Mouse (Mus musculus) intestine, postnatal 0 days (tissue): ENCODE results near the gene Snx21. TPM values are rescaled to one million over a fixed set of nuclear protein-coding genes. Genes with fewer than 3 reads are reported as not detected.

Experiments used
- ATAC-seq: fragments of 200-750 bp; cut with Nextera tagmentation; 2 replicates; pipeline ENCODE4 v1.8.0; 2017; ENCODE audit warnings: mild to moderate bottlenecking, moderate TSS enrichment, moderate library complexity
- H3K27ac ChIP-seq: fragments of 300-500 bp; sonication (generic); 2 replicates; pipeline ENCODE4 v1.5.1; 2014; ENCODE audit warnings: mild to moderate bottlenecking, low read depth, low read length, moderate library complexity
- H3K27me3 ChIP-seq: fragments of 300-500 bp; sonication (generic); replicated peaks from 2 replicates; pipeline ENCODE4 v1.6.1; 2014; ENCODE audit warnings: low read length, mixed read lengths; ENCODE audit not compliant: control insufficient read depth, insufficient read depth
- H3K36me3 ChIP-seq: fragments of 300-500 bp; sonication (generic); 2 replicates; pipeline ENCODE4 v1.6.1; 2014; ENCODE audit warnings: mild to moderate bottlenecking, moderate library complexity; ENCODE audit not compliant: control insufficient read depth, insufficient read depth
- H3K4me1 ChIP-seq: fragments of 300-500 bp; sonication (generic); replicated peaks from 2 replicates; pipeline ENCODE4 v1.6.1; 2014; ENCODE audit warnings: antibody characterized with exemption, low read length, mixed read lengths; ENCODE audit not compliant: control insufficient read depth, insufficient read depth
- H3K4me2 ChIP-seq: fragments of 300-500 bp; sonication (generic); replicated peaks from 2 replicates; pipeline ENCODE4 v1.6.1; 2014; ENCODE audit warnings: low read depth, mild to moderate bottlenecking, moderate library complexity
- H3K4me3 ChIP-seq: fragments of 300-500 bp; sonication (generic); 2 replicates; pipeline ENCODE4 v1.5.1; 2014; ENCODE audit warnings: low read depth, low read length
- H3K9ac ChIP-seq: fragments of 300-500 bp; sonication (generic); 2 replicates; pipeline ENCODE4 v1.6.1; 2014; ENCODE audit warnings: mild to moderate bottlenecking, low read depth, low read length
- H3K9me3 ChIP-seq: fragments of 300-500 bp; sonication (generic); 2 replicates; pipeline ENCODE4 v1.6.1; 2016; ENCODE audit warnings: mixed run types; ENCODE audit not compliant: control insufficient read depth
- CTCF ChIP-seq: sonication (generic); IDR thresholded peaks from 2 replicates; pipeline ENCODE4 v1.5.1; 2016; ENCODE audit warnings: low read depth, mild to moderate bottlenecking, control low read depth, antibody characterized with exemption, moderate library complexity
- WGBS: fragments of 180-500 bp; shearing (Covaris S2); extraction: QIAGEN DNeasy Blood & Tissue Kit; methylation state at CpG from one replicate; pipeline ENCODE4 v1.1.7; 2014; 5-methylcytosine and 5-hydroxymethylcytosine counted together
- polyA plus RNA-seq: library from polyadenylated mRNA; unstranded; fragments of >200 nt; fragmentation: Nextera tagmentation; extraction: Ambion mirVana; gene quantifications from 2 replicates; pipeline ENCODE4 v1.2.1, GENCODE M21; 2015

Snx21 gene
- polyA plus RNA-seq, 1 experiment from 2014 or later: 12.5 TPM

DNA sequence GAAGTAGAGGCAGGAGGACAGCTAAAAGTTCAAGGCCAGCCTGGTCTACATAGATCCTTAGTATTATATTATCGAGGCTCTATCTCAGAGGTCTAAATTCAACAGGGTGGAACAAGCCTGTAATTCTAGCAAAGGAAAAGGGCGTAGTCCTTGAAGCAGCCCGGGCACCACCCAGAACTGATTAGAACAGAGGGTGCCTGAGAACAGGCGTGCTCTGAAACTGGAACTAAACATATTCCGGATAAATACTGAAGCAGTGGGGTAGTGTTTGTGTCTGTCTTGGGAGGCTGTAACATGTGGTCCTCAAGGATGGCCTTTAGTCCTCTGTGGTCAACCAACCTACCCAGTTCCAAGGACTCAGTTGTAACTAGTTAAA is 11.6 kb upstream of the Snx21 start:
- no peak for TF ChIP-seq CTCF
- 43% methylated on average over 5 of the region's 5 CpGs for WGBS
- Histone ChIP-seq H3K4me1 (peaks cover 10% of the 10 kb centered on the region; the same call in 1 of the 2 replicates), H3K27me3 (no peaks in the 10 kb centered on the region), H3K4me2 (no peak overlapping the region), H3K4me3 (no peak overlapping the region), H3K27ac (no peak overlapping the region), H3K9ac (no peak overlapping the region), H3K9me3 (no peaks in the 10 kb centered on the region), H3K36me3 (peaks cover 10% of the 10 kb centered on the region; the same call in 1 of the 2 replicates)
- ATAC-seq: no peak

DNA sequence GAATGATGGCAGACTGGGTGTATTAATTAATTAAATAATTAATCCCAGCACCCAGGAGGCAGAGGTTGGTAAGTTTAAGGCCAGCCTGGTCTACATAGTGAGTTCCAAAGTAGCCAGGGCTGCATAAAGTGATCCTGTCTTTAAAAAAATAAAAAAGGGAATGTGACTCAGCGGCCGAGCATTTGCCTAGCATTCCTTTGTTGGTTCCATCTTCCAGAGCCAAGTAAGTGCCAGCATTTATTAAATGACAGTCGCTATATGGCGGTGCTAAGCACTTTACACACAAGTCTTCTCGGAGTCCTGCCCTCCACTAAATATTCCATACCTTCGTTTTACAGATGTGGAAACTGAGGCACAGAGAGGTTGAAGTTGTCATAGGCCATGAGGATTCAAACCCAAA is 9.5 kb upstream of the Snx21 start:
- ATAC-seq: no peak
- no peak overlapping the region for H3K4me2 ChIP-seq
- H3K27ac ChIP-seq: no peak overlapping the region
- no peak overlapping the region for H3K4me3 ChIP-seq
- peaks cover 10% of the 10 kb centered on the region; the same call in 1 of the 2 replicates for H3K36me3 ChIP-seq
- no peak for TF ChIP-seq CTCF
- H3K4me1 ChIP-seq: peaks cover 10% of the 10 kb centered on the region; the same call in 1 of the 2 replicates
- no peaks in the 10 kb centered on the region for H3K9me3 ChIP-seq
- WGBS: 69% methylated on average over 6 of the region's 6 CpGs
- no peaks in the 10 kb centered on the region for H3K27me3 ChIP-seq
- H3K9ac ChIP-seq: no peak overlapping the region

DNA sequence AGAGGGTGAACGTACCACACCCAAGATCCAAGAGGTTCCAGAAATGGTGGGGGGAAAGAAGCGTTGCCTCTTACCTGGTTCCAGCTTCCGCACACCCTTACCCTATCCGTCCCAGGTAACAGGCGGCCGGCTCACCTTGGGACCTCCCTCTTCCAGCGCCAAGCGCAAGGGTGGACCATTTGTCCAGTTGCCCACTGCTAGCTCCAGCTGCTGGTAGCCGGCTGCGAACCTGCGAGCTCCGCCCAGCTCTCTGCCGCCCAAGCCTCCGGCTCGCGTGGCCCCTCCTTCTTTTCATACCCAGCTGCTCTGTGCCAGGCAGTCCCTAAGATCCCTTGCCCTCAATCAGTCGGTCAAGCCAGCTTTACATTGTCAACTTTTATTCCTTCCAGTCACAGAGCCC is 8.8 kb upstream of the Snx21 start:
- Histone ChIP-seq H3K4me1 (peaks cover 6% of the 10 kb centered on the region; the same call in 1 of the 2 replicates), H3K36me3 (peaks cover 7% of the 10 kb centered on the region; the same call in 1 of the 2 replicates), H3K27me3 (no peaks in the 10 kb centered on the region), H3K4me3 (no peak overlapping the region), H3K9me3 (no peaks in the 10 kb centered on the region), H3K9ac (no peak overlapping the region), H3K27ac (no peak overlapping the region), H3K4me2 (no peak overlapping the region)
- 56% methylated on average over 17 of the region's 17 CpGs for WGBS
- ATAC-seq: no peak
- TF ChIP-seq CTCF: no peak

DNA sequence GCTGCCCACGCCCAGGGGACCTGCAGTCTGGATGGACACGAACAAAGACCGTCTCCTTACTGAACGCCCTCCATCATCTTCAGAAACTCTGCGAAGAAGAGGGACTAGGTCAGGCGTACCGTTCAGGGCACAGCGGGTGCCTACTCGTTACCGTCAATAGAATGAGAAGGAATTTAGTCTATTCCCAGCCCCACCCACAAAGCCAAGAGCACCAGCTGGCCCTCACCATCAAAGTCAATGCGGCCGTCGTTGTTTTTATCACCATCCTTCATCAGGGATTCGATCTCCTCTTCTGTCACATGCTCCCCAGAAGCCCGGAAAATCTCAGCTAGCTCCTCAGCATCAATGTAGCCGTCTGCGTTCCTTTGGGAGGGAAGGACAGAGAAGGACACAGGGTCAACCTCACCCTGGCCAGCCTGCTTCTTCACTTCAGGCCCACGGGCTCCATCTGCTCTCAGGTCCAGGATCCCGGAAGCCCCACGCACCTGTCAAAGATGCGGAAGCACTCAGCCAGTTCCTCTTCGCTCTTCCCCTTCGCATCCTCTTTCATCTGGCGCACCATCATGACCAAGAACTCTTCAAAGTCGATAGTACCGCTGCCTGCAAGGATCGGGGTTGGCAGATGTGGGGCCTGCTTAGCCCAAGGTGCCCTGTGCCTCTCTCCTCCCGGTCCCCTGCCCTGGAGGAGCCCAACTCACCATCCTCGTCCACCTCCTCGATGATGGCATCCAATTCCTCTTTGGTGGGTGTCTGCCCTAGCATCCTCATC is 8.2 kb upstream of the Snx21 start:
- H3K36me3 ChIP-seq: 0 out of 2 replicates have a peak, but pooled peaks cover under 1% of the 10 kb centered on the region
- 81% methylated on average over 30 of the region's 30 CpGs for WGBS
- no peaks in the 10 kb centered on the region for H3K27me3 ChIP-seq
- ATAC-seq: no peak
- H3K9me3 ChIP-seq: no peaks in the 10 kb centered on the region
- H3K27ac ChIP-seq: no peak overlapping the region
- TF ChIP-seq CTCF: no peak
- H3K4me2 ChIP-seq: no peak overlapping the region
- peaks cover 3% of the 10 kb centered on the region; the same call in 1 of the 2 replicates for H3K4me1 ChIP-seq
- H3K9ac ChIP-seq: no peak overlapping the region
- H3K4me3 ChIP-seq: no peak overlapping the region

DNA sequence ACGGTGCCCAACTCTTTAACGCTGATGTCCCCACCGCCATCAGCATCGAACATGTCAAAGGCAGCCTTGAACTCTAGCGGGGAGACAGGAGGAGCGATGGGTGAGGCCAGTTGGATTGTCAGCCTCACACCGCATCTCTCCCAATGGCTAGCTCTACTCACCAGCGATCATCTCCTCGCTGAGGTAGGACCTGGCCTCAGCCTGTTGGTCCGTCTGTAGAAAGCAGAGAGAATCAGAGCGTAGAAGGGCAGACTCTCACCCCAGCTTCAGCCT is 7.7 kb upstream of the Snx21 start:
- WGBS: 91% methylated on average over 11 of the region's 11 CpGs
- Histone ChIP-seq H3K4me3 (no peak overlapping the region), H3K36me3 (no peaks in the 10 kb centered on the region), H3K27me3 (no peaks in the 10 kb centered on the region), H3K9ac (no peak overlapping the region), H3K27ac (no peak overlapping the region), H3K4me2 (no peak overlapping the region), H3K4me1 (peaks cover 3% of the 10 kb centered on the region; the same call in 1 of the 2 replicates), H3K9me3 (no peaks in the 10 kb centered on the region)
- TF ChIP-seq CTCF: no peak
- no peak for ATAC-seq

DNA sequence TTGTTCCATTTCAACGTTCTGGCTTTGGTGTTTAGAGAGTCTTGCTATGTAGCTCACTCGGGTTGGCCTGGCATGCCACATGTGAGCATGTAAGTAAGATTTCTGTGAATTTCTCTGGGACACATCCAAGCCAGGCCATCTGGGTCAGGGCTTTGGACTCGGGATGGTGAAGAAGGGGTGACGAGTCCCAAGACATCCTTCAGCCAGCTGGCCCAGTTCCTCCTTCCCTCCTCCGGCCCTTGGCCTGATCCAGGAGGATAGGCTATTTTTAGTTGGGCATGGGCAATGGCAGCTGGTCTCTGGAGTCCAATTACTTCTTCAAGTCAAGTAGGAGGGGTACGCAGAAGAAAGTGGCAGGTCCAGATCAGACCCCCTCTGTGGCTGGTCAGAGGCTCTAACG is 6.8 kb upstream of the Snx21 start:
- H3K9ac ChIP-seq: no peak overlapping the region
- TF ChIP-seq CTCF: no peak
- no peaks in the 10 kb centered on the region for H3K9me3 ChIP-seq
- H3K36me3 ChIP-seq: no peaks in the 10 kb centered on the region
- H3K4me3 ChIP-seq: no peak overlapping the region
- no peak overlapping the region for H3K27ac ChIP-seq
- WGBS: 77% methylated on average over 7 of the region's 7 CpGs
- no peak overlapping the region for H3K4me2 ChIP-seq
- ATAC-seq: no peak
- peaks cover under 1% of the 10 kb centered on the region; the same call in 1 of the 2 replicates for H3K4me1 ChIP-seq
- H3K27me3 ChIP-seq: no peaks in the 10 kb centered on the region
